Mouse (Mus musculus) C2C12 (cell line): ENCODE results near the gene Ccdc188.

Source experiments
- CEBPB ChIP-seq: IDR thresholded peaks from one replicate; pipeline ENCODE4 v1.6.1; 2011; ENCODE audit warnings: low read depth, mild to moderate bottlenecking, control low read depth, moderate library complexity
- CTCF ChIP-seq: IDR thresholded peaks from one replicate; pipeline ENCODE4 v1.5.1; 2011; ENCODE audit not compliant: control insufficient read depth, insufficient read depth, insufficient read length
- MAX ChIP-seq: IDR thresholded peaks from one replicate; pipeline ENCODE4 v1.6.1; 2011; ENCODE audit warnings: mild to moderate bottlenecking, control low read depth
- MYOD1 ChIP-seq: IDR thresholded peaks from one replicate; pipeline ENCODE4 v1.6.1; 2011; ENCODE audit warnings: low read depth; ENCODE audit not compliant: control insufficient read depth, insufficient read length
- USF1 ChIP-seq: IDR thresholded peaks from one replicate; pipeline ENCODE4 v1.6.1; 2011; ENCODE audit warnings: low read depth, mild to moderate bottlenecking, control low read depth, moderate library complexity

GRCm38 (mm10) chr16:18218580-18218996 is 909 bp downstream of the Ccdc188 start:
- TF ChIP-seq CTCF = no peak
- TF ChIP-seq USF1 = no peak
- TF ChIP-seq CEBPB = no peak
- no peak for TF ChIP-seq MAX
- TF ChIP-seq MYOD1 = no peak
